Mouse (Mus musculus) urinary bladder, adult 18-20 months (tissue): Measurements from ENCODE around the gene Iqschfp.
A peak's percentile ranks its signal among the peaks of the same experiment; 100 is the strongest.

Experiments used
- DNase-seq, 2 experiments: peaks; one replicate each; pipeline ENCODE4 v3.0.0; 2022; ENCODE audit warnings: low spot score in 2 of 2, mixed read lengths in 2 of 2

Gene Iqschfp

DNA sequence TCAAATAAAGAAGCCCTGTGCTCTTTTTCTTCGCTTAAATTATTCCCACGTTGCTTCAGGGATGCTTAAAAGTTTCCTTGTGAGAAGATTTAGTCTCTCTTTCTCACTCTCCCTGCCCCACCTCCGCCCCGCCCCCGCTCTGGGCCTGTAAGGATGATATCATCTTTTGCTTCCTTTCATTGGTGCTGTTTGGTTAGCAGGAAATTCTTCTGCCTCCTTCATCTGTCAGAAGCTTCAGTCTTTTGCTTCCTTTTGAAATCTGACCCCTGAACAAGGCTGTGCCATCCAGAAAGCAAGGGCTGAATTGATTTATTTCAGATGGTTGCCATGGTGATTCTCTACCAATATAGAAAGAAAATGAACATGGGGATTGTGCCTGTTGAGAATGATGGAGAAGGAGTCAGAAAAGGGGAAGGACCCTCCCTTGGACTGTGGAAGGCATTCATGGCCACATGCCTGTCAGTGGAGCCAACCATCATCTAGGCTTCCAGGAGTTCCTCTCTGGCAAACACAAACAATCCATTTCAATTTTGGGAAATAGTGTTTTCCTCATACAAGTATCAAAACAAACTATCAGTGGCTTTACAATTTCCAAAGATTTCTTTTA lies 62.5 kb downstream of the Iqschfp start:
- DNase-seq = no peak

DNA sequence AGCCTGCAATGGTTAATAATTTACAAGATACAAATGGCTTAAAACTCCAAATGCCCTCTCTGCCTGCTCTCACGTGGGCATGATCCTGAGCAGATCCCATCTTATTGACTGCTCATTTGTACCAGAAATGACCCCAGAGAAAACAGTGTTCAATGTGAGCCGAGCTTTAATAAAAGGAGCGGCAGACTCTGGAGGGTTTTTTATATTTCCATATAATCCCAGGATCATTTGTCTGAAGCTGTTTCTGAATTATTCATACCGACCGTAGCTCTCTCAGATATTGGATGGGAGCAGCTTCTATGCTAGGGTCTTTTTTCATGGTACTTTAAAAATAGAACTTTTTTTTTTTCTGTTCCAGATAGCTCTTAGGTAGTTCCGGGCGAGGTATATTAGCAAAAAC lies 67.6 kb downstream of the Iqschfp start:
- no peak for DNase-seq

DNA sequence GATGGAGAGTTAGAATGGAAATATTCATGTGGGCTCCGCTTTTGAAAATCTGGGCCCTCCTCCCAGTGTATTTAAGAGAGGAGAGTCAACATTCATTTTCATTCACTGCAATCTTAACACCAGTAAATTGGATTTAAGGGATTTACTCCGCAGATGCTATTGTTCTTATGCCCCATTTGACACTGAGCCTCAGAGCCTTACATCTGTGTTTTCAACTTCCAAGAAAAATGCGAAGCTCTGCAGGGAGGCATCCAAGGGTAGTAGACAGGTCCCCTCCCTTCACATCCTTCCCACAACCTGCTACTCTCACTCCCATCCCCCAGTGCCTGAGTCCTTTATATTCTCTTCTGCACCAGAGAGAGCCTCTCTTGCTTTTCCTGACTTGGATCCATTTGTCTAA lies 68.1 kb downstream of the Iqschfp start:
- DNase-seq = no peak

DNA sequence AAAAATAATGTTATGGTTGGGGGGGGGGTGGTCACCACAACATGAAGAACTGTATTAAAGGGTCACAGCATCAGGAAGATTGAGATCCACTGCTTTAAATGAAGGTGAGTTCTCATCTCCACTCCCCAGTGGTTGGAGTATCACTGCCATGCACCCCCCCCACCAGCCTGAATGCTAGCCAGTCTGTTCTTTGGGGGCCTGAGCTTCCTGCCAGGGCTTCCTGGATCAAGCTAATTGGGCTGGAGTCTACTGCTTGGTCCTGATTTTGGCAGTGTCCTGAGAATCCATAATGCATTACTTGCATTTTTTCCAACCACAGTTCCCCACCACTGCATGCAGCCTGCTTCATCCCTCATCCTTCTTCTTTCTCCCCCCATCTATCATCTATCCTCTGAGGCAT lies 68.7 kb downstream of the Iqschfp start:
- DNase-seq = no peak

DNA sequence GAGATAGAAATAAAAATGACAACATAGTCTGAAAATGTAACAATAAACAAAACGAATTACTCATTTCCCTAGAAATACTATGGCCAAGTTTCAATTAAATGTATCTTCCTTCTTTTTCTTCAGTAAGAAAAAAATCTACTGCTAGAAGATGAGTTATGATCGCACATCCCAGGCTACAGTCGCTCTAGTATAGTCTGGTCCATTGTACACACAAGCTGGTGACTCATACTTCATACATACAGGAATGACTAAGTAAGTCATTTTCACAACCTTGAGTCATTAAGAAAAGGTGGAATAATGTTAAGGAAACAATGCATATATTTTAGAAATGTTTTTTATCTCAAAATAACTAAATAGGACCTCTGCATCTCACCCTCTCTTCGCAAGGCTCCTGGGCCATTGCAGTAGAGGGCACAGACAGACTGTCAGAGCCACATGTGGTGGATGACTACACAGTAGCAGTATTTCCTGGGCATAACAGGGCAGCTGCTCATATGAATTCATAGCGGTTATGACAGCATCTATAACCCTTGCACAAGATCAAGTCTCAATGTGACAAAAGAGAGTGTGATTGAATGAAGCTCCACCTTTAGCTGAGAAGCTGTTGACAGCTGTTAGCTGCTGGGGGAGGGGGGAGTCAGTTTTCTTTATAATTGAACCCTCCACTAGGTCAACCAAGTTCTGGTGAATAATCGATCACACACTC lies 70.1 kb downstream of the Iqschfp start:
- DNase-seq = no peak

DNA sequence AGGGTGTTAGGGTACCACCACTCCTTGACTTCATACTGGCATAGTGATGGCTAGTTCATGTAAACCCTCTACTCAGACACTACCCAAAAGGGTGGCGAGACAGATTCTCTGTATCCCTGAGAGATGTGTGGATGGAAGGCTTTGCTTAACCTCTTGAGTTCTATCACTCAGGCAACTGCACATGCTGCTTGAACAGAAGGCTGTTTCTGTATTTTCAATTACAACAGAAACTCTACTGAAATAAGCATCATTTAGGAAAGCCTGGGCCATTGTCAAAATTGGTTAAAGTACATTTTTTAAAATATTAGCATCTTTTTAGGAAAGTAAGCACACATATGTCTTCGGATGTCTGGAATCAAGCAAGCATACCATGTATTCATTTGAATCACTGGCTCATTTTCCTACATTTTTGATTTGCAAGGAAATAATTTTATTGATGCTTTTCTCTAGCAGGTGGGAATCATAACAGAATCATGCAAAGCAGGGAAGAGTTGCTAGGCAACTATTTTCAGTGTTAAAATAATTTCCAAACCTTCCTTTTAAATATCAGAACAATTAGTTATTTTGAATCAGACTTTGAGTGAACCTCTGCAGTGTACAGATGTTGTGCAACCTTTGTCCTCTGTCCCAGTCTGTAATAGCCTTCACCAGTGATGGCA lies 82.4 kb downstream of the Iqschfp start:
- DNase-seq = no peak

DNA sequence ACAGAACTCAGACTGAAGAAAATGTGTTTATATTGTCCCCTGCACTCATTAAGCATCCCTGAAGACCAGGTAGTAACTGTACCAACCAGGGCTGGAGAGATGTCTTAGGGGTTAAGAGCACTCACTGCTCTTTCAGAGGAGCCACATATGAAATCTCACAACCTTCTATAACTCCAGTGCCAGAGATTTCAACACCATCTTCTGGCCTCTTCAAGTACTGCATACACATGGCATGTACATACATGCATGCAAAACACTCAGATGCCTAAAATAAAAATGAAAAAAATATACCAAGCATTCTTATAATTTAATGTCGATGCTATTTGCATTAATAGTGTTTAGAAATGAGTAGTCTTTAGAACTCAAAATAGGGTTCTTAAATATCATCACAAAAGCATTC lies 88.0 kb downstream of the Iqschfp start:
- no peak for DNase-seq

DNA sequence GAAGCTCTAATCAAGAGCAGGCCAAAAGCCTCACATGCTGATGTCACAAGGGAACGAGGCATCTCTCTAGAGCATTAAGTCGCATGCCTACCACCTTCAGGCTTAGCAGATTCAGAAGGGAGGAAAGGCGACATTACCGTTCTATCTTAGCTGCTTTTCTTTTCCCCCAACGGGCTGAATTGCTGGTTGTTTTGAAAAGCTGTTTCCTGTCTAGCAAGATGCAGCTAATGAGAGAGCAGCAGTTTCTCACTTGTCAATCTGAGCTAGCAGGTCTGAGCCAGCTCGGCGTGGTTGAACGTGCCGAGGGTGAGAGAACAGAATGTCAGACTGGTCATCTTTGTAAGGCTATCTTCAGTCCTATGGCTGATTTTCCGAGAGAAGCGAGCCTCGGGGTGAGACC lies 91.3 kb downstream of the Iqschfp start:
- DNase-seq = no peak

DNA sequence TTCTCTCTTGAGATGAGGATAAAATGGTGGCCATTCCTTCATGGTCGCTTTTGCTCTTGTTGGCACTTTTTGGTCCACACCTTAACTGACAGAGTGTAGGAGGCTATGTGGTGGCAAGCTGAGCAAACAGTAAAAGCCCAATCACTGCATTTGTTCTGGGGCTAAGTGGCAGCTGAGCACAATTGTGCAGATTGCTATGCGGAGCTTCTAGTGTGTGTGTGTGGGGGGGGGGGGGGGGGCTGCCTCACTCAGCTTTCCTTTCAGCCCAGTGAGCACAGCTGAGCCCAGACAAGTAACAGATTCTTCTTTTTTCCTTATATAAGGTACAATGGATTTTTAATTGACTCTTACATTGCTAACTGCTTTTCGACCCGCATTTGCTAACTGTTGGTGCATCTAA lies 110.4 kb downstream of the Iqschfp start:
- no peak for DNase-seq

DNA sequence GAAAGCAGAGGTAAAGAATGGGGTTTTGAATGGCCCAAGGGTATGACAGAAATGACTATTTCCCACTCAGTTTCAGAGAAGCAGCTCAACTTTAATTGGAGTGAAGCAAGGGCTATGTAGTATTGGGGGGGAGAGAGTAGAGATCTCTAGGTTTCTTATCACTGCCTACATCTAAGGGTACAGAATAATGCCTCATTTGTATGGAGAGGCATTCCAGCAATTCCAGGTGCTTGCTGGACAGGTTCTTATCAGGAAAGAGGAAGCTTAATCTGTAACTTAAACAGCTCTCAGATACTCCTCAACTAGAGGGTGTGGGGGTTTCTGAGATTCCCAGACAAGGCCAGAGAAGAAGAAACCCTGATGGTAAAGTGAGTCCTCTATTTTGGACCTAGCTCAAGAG lies 120.3 kb downstream of the Iqschfp start:
- DNase-seq = no peak

DNA sequence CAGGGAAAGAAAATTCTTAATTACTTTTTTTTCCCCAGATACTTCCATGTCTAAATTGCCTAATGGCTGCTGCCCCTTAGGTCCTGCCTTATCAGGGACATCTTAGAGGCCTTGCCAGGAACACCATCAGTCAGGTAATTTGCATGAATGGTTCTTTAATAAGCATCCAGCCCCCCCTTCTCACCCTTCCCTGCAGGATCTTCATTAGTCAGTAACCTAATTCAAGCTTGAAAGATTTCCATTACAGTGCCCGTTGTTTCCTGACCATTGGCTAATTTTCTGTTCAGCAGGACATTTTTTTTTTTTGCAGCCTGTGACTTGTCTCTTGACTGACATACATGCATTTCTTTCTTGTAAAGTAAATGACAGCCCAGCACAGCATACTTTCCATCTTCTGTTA lies 123.8 kb downstream of the Iqschfp start:
- no peak for DNase-seq

DNA sequence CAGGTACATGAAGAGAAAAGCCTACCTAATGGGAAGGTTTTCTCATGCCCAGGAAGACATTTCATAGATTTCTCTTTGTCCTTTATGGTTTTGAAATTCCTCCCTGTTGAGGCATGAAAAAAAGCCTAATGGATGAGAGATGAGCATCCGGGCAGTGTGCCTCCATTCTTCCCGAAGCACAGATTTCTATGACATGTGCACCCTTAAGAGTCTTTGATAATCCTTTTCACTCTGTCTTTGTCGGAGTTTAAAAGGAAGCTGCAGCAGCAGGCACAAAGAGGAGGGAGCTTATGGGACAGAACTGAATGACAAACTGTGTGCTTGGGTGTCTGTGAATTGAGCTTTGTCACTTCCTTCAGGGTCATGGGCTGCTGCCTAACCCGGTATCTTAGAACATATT lies 127.4 kb downstream of the Iqschfp start:
- DNase-seq = no peak

DNA sequence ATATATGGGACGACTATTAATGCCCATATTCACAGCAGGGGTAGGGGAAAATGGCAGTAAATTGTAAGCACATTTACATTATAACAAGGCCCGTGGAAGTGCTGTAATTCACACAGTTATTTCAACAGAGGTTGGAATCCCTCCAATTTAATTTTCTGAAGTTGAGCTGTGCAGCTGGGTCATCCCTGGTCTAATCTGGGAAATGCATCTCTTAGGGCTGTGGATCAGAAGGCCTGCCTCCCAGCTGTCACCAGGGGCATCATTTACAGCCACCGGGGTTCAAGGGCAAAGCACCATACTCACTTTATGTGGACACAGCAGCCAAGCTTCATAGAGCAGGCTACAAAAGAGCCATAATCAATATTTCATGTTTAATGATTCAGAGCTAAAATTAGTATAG lies 144.1 kb downstream of the Iqschfp start:
- DNase-seq = no peak

DNA sequence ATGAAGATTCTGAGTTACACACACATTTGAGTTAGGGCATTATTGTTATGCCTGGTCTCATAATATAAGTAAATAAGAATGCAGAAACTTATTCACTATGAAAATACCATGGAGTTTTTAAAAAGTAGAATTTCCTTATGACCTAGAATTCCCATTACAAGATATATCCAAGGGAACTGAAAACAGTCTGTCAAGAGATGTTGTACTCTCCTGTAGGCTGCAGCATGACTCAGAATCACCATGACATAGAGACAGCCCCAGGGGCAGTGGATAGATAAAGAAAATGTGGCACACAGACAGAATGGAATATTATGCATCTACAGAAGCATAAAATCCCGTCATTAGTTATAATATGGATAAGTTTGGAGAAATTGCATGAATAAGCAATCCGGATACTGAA lies 150.9 kb downstream of the Iqschfp start:
- DNase-seq = no peak

DNA sequence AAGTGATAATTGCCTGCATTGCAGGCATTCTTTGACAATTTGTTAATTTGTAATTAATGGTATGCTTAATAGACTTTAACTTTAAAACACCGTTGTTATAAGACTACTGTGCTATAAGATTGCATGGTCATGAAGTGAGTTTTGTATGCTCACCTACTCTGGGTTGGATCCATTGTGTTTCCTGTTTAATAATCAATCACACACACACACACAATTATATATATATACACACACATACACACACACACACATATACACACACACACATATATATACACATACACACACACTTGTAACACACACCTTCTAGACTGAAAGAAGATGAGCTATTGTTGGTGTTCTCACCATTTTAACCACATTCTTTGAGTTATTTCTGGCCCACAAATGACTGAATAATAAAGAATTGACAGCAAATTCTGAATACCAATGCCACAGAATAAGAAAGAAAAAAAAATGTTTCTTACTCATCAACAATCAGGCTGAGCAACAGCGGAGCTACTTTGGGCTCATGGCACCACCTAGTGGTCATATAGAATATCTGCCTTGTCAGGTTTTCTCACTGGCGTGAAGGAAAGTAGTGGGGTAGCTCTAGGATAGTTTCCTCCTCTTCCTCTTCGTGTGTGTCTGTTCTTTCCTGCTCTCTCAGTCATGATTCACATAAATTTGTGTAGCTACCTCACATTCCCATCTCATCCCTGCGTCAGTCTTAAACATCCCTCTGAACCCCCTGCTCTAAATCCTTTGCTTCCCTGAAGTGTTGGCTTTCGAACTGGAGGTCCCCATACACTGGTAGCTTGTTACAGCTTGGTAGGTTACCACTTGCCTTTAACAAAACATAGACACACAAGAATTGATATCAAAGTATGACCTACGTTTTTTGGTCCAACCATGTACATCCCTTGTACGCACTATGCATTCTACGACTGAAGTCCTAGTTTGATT lies 153.7 kb downstream of the Iqschfp start:
- no peak for DNase-seq

DNA sequence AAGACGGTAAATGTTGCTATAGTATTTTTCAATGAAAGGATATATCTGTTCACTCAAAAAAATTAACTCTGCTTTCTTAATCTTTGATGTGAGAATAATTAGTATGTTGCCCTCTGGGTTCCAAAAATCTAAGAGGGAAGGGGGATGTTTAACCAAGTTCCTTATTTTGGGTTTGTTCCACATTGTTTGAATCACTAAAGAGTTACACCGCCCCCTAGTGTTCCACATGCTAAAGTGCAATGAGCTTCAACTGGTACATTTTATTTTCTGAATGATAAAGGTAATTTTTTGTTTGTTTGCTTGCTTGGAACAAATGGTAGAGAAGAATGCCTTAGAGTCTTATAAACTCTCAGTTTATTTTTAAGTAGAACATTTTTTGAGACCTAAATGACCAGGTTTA lies 161.5 kb downstream of the Iqschfp start:
- no peak for DNase-seq

DNA sequence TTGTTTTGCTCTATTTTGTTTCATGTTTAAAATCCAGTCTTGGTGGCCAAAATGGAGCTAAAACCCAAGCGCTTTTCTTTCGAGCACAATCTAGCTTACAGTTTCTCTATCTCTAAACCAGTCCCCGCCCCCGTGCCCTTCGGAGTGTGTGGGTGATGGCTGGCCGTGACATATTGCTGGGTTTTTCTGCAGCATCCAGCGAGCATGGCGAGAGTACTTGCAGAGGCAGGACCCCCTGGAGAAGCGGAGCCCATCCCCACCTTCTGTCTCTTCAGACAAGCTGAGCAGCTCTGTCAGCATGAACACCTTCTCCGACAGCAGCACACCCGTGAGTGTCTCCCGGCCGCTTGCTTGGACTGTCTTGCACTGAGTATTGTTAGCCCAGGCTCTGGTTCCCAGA lies 163.0 kb downstream of the Iqschfp start:
- DNase-seq = no peak

DNA sequence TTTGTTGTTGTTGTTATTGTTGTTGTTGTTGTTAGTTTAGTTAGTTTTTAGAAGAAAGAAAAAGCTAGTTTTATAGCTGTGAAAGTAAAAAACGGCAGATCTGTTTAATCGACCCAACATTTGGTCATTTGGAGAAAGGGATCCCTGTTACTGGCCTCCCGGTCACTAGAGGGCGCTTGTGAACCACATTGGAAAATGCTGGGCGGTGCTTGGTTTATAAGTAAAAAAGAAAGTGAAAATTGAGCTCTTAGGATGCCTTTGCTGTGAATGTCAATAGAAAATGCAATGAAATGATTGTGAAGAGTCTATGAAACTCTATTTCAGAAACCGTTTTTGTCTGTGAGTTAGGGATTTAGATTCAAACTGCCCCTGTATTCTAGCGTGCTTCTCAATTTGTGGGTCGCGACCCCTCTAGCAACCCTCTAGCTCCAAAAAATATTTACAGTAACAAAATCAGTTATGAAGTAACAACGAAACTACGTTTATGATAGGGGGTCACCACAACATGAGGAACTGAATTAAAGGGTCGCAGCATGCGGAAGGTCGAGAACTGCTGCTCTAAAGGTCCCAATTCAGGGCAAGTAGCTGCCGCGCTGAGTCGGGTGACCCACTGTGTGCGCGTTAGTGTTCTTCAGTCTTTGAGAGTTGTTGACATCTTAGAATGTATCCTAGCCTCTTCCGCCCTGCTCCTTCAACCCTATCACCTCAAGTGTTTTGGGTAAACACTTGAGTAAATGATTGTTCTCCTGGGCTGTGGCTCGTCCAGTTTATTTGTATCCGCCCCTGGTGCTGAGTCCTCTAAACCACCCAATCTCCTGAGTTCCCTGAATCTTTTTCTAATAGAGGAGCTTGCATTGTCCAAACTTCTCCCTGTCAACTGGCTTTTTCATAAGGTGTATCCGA lies 164.6 kb downstream of the Iqschfp start:
- peak; percentile 59 to 75 for DNase-seq

DNA sequence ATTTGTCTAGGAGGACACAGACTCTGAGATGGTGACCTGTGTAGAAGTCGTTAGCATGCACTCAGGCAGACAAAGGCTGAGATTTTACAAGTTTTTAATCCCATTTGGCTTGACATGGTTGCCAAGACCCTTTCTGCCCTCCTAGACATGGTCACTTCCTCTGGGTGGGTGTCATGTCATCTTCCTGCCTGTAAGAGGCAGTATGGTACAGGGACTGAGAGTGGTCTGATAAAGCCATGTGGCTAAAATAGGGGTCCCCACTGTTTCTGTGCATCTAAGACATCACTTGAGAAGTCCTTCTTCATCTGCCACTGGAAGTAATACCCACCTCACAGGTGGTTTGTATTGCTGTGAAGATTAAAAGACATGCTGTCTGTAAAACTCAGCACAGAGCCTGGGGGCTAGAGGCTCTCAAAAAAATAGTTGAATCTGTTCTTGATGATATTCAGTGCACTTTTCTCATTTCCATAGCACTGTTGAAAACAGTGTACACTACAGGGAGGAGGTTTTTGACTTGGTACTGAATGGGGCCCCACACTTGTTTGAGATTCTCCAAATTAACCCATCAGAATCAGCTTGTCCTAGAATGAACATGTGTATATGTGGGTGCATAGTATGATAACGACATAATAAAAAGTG lies 167.2 kb downstream of the Iqschfp start:
- DNase-seq = no peak

DNA sequence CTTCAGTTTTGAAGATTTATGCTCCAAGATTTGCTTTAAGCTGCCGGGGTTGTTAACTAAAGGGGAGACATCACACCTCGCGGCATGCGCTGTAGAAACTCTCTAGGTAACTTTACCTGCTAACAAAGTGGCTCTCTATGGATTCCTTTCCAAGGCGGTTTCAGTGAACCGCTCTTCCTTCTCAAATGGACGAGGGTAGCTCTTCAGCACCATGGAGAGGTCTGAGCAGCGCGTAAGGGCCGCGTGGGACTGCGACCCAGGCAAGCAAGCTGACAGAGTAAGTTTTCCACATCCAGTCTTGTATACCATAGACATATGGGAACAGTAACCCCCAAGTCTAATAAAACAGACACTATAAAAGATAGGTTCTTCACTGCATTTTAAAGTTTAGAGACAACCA lies 172.7 kb downstream of the Iqschfp start, which contains the start of gene Schip1:
Schip1 (plus strand) TSS at position 72 of the 400 bp plus-strand sequence.
- no peak for DNase-seq
